Mouse (Mus musculus) T-helper 17 cell (primary cell): Measurements from ENCODE around the gene Sdk1.
"Not testable (repeated sequence)": the region's sequence is repeated elsewhere in the genome, so short reads cannot be mapped to it uniquely, and the experiment has no call there.

Experiments used
- in situ Hi-C, 2 experiments: fragments of 300-600 bp; cut with MboI, MseI; formaldehyde crosslinking; loops; 1 replicate in 1 of 2; 2 replicates in 1 of 2; pipeline ENCODE4 v1.15.1; 2025; ENCODE audit warnings: high pct_unique_total_duplicates in 2 of 2

Gene Sdk1

DNA sequence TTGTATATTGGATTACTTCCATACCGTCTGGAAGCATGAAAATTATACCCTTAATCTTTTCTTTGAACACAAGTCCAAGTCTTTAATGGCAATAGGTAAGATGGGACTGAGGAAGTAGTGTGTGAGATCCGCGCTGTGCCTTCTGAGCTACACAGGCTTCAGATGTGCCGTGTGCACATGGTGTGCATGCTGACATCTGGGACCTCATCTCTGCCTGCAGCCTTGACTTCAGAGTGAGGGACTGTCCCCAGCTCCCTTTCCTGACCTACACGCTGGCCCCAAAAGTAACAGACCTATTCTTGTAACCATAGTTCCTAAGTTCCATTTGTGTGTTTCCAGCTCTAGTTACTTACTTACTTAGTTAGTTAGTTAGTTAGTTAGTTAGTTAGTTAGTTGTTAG is 390.4 kb downstream of the Sdk1 start:
- in situ Hi-C loops, result no loop called here

DNA sequence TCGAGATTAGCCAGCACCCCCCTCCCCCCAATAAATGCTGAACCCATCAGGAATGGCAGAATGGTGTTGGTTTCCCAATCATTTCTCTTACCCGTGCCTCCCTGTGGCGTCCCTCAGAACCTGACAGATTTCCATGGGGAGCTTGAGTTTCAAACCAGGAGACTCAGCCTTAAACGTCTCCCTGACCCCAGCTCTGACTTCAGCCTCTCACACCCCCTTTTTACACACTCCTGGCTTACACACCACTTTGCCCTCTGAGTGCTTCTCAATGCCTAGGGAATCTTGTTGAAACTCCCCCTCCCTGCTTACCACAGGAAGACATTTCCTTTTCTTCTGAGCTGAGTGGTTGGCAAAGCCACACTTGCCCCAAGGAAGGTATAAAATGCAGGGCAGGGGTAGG is 392.0 kb downstream of the Sdk1 start:
- in situ Hi-C loops, result no loop called here

- in situ Hi-C loops, result no loop called here
These were observed 395.1 kb downstream of the Sdk1 start for GRCm38 (mm10) chr5:141636406-141636805.

DNA sequence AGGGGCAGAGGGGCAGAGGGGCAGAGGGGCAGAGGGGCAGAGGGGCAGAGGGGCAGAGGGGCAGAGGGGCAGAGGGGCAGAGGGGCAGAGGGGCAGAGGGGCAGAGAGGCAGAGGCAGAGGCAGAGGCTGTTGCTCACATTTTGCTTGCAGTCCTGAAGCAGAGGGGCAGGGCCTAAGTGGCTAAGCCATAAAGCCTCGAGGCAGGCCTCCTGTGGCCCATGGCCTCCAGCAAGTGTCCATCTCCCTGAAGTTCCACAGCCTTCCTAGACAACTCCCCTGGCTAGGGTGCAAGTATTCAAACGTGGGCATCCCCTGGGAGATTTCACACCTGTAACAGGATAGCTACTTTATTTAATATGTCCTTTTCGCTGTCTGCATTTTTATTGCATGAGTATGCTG is 395.8 kb downstream of the Sdk1 start:
- in situ Hi-C loops, result not testable (repeated sequence)

DNA sequence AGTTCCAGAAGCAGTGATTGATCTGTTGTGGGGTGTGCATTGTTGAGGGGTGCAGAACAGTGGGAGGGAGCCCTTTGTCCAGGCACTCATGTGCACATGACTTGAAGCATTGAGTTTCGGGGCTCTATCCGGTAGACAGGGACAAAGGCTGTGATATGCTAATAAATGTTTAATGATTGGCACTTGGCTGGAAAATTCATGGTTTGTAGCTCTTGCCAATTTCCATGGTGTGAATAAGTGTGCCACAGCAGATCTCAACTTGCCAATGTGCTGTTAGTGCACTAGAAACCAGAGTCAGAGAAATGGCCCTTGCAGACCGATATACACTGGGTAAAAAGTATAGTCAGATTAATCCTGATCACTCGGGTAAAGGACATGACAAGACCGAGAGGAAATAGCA is 404.4 kb downstream of the Sdk1 start:
- in situ Hi-C loops, result no loop called here

DNA sequence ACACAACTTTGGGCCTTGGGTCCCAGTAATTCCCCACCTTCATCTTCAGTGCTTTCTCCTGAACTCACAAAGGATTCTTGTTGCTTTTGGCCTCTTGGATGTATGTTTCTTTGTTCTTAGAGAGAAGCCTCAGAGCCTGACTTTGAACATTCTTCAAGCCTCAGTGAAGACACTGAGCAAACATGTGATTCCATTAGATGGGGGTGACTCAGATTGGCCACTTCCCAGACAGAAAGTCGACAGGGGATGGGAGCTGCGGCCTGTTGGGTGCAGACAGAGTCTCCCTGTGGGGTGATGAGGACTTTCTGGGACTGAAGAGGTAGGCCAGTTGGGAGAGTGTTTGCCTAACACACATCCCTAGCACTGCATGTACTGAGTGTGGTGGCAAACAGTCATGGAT is 405.3 kb downstream of the Sdk1 start:
- in situ Hi-C loops, result no loop called here

DNA sequence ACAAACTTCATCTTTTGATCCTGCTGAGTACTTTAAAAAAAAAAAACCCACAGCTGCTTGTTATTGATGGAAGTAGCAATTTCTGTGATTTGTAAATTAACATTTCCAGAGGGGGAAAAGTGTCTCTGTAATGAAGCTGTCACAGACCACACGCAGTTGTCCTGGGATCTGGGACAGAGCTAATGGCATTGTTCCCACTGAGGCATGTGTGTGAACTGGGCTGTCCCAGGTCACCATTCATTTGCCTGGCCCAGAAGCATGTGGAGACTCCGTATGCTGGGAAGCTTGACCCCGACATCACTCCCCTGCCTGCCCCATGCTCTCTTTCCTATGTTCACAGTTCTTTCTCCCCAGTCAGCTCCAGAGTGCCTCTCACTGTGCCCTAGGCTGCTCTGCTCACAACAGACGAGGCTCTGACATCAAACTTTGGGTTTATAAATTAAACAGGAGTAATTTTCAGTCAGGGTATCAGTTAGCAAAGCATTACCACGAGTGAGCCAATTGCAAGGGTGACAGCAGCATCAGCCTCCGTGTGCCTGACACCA is 408.6 kb downstream of the Sdk1 start:
- in situ Hi-C loops, result no loop called here

GRCm38 (mm10) chr5:141651690-141652377 is 410.5 kb downstream of the Sdk1 start:
- in situ Hi-C loops, result no loop called here

- in situ Hi-C loops, result no loop called here
These were observed 435.1 kb downstream of the Sdk1 start for GRCm38 (mm10) chr5:141676371-141676770.

GRCm38 (mm10) chr5:141677034-141677433 is 435.7 kb downstream of the Sdk1 start:
- in situ Hi-C loops, result no loop called here

- in situ Hi-C loops, result no loop called here
These were observed 436.6 kb downstream of the Sdk1 start for GRCm38 (mm10) chr5:141677841-141678240.

- in situ Hi-C loops, result no loop called here
These were observed 445.7 kb downstream of the Sdk1 start for GRCm38 (mm10) chr5:141686876-141687420.

DNA sequence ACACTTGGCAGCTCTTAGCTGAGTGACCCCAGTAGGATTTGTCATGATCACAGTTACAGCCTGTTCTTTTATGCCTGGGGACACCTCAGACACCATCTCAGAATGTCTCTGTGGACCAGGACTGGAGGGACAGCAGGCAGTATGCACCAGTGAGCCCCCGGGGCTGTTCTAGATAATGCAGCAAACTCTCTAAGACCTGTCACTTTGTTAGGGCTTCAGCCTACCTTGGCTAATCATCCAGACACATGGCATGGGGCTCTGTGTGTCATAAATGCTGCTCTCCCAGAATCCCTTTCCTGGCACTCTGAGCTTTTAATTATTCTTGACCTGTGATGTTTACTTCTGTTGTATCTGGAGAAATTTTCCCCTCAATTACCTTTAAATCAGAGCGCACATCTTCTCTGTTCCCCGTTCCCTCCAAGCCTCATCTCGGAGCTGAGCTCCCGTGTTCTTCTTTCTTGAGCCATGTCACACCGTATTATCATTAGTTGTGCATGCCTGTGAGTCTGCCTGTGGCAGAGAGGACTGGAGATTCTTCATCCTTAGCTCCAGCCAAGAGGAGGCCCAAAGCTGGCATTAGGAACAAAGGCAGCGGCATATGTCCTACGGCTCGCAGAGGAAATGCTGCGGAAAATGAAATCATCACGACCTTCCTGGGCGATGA is 448.3 kb downstream of the Sdk1 start:
- in situ Hi-C loops, result no loop called here

- in situ Hi-C loops, result no loop called here
These were observed 450.2 kb downstream of the Sdk1 start for GRCm38 (mm10) chr5:141691482-141691975.

- in situ Hi-C loops, result no loop called here
These were observed 452.4 kb downstream of the Sdk1 start for GRCm38 (mm10) chr5:141693716-141694115.

DNA sequence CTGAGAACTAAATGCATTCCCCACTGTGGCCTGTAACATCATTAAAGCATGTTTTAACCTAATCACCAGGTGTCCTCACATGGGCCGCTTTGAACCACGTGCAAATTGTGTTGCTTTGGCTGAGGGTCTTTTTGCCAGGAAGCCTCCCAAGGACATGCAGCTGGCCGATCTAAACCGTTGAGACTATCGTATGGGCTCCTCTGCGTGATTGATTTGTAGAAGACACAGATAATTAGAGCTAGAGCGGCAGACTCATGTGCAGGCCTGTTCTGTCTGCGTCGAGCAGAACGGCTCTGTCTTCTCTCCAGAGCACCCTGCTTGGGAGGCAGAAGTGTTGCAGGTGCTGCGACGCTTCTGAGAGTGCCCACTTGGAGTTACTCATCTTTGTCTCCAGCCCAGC is 453.6 kb downstream of the Sdk1 start:
- in situ Hi-C loops, result no loop called here

- in situ Hi-C loops, result no loop called here
These were observed 457.1 kb downstream of the Sdk1 start for GRCm38 (mm10) chr5:141698406-141698805.

DNA sequence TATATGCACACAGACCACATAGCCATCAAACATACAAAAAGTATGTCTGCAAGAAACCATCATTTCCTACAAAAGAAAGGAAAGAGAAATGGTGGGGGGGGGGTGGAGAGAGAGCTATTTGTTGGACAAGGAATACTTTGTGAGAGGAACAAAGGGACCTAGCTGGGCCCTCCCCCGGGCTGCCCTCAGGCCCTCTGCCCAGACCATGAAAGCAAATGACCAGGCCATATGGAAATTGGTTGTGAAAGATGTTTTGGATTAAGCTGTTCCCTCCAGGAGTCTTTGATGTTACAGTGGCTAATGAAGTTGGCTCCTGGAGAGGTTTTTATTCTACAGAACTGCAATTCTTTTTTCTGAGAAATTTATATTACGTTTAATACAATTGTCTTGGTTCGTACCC is 479.5 kb downstream of the Sdk1 start:
- in situ Hi-C loops, result no loop called here

- in situ Hi-C loops, result no loop called here
These were observed 486.7 kb downstream of the Sdk1 start for GRCm38 (mm10) chr5:141727968-141728367.

DNA sequence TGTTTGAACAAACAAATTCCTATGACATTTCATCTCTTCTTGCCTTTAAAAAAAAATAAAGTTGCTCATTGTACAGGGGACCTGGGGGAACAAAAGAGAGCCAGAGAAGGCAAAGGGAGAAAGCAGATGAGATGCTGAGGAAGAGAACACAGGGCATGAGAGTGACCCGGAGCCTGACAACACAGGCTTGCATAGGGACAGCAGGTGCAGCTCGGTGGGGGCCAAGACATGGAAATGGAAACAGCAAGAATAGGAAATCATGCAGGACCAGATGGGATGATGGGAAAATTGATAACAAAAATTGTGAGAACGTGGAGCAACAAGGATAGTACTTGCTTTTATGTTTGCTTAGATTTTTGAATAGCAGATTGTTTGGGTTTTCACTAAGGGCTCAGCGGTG is 488.7 kb downstream of the Sdk1 start:
- in situ Hi-C loops, result no loop called here

- in situ Hi-C loops, result no loop called here
These were observed 497.4 kb downstream of the Sdk1 start for GRCm38 (mm10) chr5:141738725-141739124.

DNA sequence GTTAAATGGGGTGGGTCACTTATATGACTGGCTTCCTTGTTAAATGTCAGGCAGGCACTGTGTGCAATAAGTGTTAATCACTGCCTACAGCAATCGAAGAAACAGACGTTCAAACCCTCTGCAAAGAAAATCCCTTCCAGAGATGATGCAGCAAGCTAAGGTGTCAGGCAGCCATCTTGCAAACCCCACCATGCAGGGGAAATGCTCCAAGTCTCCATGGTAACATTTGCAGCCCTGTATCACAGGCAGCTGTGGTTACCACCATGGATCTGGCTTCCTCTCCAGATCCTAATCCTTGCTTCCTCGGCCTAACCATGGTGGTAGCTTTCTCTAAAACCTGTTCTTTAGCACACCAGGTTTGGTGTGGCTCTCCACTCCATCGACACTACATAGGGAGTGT is 507.5 kb downstream of the Sdk1 start:
- in situ Hi-C loops, result no loop called here

- in situ Hi-C loops, result no loop called here
These were observed 513.0 kb downstream of the Sdk1 start for GRCm38 (mm10) chr5:141754278-141754677.
